In the genomic region with DNA sequence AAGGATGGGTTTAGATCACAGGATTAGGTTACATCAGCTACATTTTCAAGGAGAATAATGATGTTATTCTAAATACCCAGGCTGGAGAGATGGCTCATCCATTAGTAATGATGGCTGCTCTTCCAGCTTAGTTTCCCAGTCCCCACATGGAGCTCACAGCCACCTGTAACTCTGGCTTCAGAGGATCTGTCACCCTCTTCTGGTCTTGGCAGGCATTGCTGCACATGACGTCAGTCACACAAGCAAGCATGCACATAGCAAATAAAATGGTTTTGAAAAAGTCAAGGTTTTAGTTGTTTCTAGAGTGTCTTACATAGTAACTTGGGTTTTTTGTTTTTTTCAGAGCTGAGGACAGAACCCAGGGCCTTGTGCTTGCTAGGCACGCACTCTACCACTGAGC, we compare ENCODE assay signal across 13 mouse cellular contexts. TPM values are rescaled to one million over a fixed set of nuclear protein-coding genes. Genes with fewer than 3 reads are reported as not detected.
DNase-seq lines count a peak whose midpoint lies in the region; ATAC-seq and TF ChIP-seq lines count a peak whose summit lies in the region.
"Had no signal": no experiment of that assay in that cellular context is flagged by ENCODE, and none has a peak within 500 bp of the region (broad histone marks: within the 10 kb centered on the region; RNA-seq: fewer than 3 reads in every experiment).

No protein-coding gene starts in this region.

- no peaks in the 10 kb centered on the region for H3K9me3 ChIP-seq in lung, postnatal 0 days (ENCODE audit: low read length)
- no peaks in the 10 kb centered on the region for H3K9me3 ChIP-seq in limb, embryonic 10.5 days (replicated peaks)
- H3K9me3 ChIP-seq: midbrain, embryonic 12.5 days had no signal

- no peak overlapping the region for H3K4me2 ChIP-seq in lung, postnatal 0 days (replicated peaks; ENCODE audit: low read depth, low read length)
- H3K4me2 ChIP-seq: midbrain, embryonic 12.5 days had no signal

- WGBS in heart, adult 2 months = 79% methylated on average over 2 of the region's 2 CpGs
- 82% methylated on average over 2 of the region's 2 CpGs for WGBS in lung, postnatal 0 days
- WGBS in limb, embryonic 10.5 days = 86% methylated on average over 2 of the region's 2 CpGs

- TF ChIP-seq POLR2A in heart, adult 2 months (IDR thresholded peaks at IDR 0.05; ENCODE audit: insufficient read depth, low read depth, low read length) = no peak
- no peak for TF ChIP-seq POLR2A in cortical plate, adult 2 months (IDR thresholded peaks at IDR 0.05; ENCODE audit: extremely low read depth, insufficient read depth, low read length)

- H3K79me2 ChIP-seq in heart, adult 2 months (replicated peaks; ENCODE audit: control insufficient read depth, insufficient read depth, low read length) = no peaks in the 10 kb centered on the region; the same call in 1 of the 2 replicates

- H3K4me1 ChIP-seq in heart, adult 2 months (ENCODE audit: control insufficient read depth, insufficient read depth, low read length) = peaks cover 3% of the 10 kb centered on the region; the same call in 1 of the 2 replicates
- no peaks in the 10 kb centered on the region for H3K4me1 ChIP-seq in lung, postnatal 0 days (ENCODE audit: insufficient read depth, low read depth, low read length)
- H3K4me1 ChIP-seq in cortical plate, adult 2 months (ENCODE audit: control insufficient read depth, insufficient read depth, low read length) = no peaks in the 10 kb centered on the region
- H3K4me1 ChIP-seq in limb, embryonic 10.5 days = no peaks in the 10 kb centered on the region; the same call in 1 of the 2 replicates
- H3K4me1 ChIP-seq: midbrain, embryonic 12.5 days had no signal

- no peak for ATAC-seq in lung, postnatal 0 days
- ATAC-seq: activated CD4-positive, CD25-positive, alpha-beta regulatory T cell, adult 4 months; forebrain, embryonic 16.5 days; hindbrain, embryonic 16.5 days had no signal

- H3K36me3 ChIP-seq in heart, adult 2 months (ENCODE audit: control insufficient read depth, insufficient read depth, low read length) = no peaks in the 10 kb centered on the region
- peaks cover 9% of the 10 kb centered on the region for H3K36me3 ChIP-seq in lung, postnatal 0 days (ENCODE audit: insufficient read depth, low read length)
- peaks cover 48% of the 10 kb centered on the region for H3K36me3 ChIP-seq in limb, embryonic 10.5 days

- no peaks in the 10 kb centered on the region for H3K27me3 ChIP-seq in heart, adult 2 months (ENCODE audit: control insufficient read depth, insufficient read depth, low read length)
- H3K27me3 ChIP-seq in lung, postnatal 0 days (replicated peaks; ENCODE audit: insufficient read depth, low read length) = no peaks in the 10 kb centered on the region
- no peaks in the 10 kb centered on the region for H3K27me3 ChIP-seq in limb, embryonic 10.5 days (ENCODE audit: low read depth, poor library complexity, severe bottlenecking)
- H3K27me3 ChIP-seq: midbrain, embryonic 12.5 days had no signal

- TF ChIP-seq EP300 in heart, adult 2 months (IDR thresholded peaks at IDR 0.05; ENCODE audit: insufficient read depth, low read depth, low read length) = no peak
- TF ChIP-seq EP300 in lung, postnatal 0 days (IDR thresholded peaks at IDR 0.05) = no peak

- DNase-seq in heart, adult 2 months = no peak
- no peak for DNase-seq in heart, postnatal 4 days
- peak; percentile 38 for DNase-seq in lung, postnatal 0 days (ENCODE audit: low spot score)
- no peak for DNase-seq in lung, postnatal 36 days
- DNase-seq in ES-CJ7 (ENCODE audit: low read depth, low spot score) = peak; percentile 88
- DNase-seq in limb, embryonic 10.5 days (ENCODE audit: low spot score) = no peak
- DNase-seq in kidney, postnatal 14 days = no peak
- DNase-seq: cerebellum, postnatal 25 days had no signal

- H3K4me3 ChIP-seq in heart, adult 2 months = no peak overlapping the region
- H3K4me3 ChIP-seq in lung, postnatal 0 days (ENCODE audit: low read depth, low read length) = no peak overlapping the region
- no peak overlapping the region for H3K4me3 ChIP-seq in cortical plate, adult 2 months (ENCODE audit: insufficient read depth, low read length)
- no peak overlapping the region for H3K4me3 ChIP-seq in limb, embryonic 10.5 days
- H3K4me3 ChIP-seq: midbrain, embryonic 12.5 days had no signal

- H3K9ac ChIP-seq in heart, adult 2 months (ENCODE audit: low read depth, low read length) = no peak overlapping the region
- H3K9ac ChIP-seq in lung, postnatal 0 days (replicated peaks; ENCODE audit: low read depth) = no peak overlapping the region
- H3K9ac ChIP-seq: midbrain, embryonic 12.5 days had no signal

- intact Hi-C loops in heart, adult 2 months (cut with DNase I) = no loop called here

- H3K27ac ChIP-seq in heart, adult 2 months = no peak overlapping the region
- no peak overlapping the region for H3K27ac ChIP-seq in lung, postnatal 0 days (ENCODE audit: low read length)
- no peak overlapping the region for H3K27ac ChIP-seq in cortical plate, adult 2 months (ENCODE audit: insufficient read depth, low read length)
- no peak overlapping the region for H3K27ac ChIP-seq in limb, embryonic 10.5 days
- H3K27ac ChIP-seq: midbrain, embryonic 12.5 days had no signal

- TF ChIP-seq CTCF in heart, adult 2 months (IDR thresholded peaks at IDR 0.05) = peak; percentile 47
- TF ChIP-seq CTCF in lung, postnatal 0 days (IDR thresholded peaks at IDR 0.05) = peak; percentile 67
- 0 out of 2 replicates have a peak, but pooled peaks have one; percentile 23 for TF ChIP-seq CTCF in cortical plate, adult 2 months (IDR thresholded peaks at IDR 0.05; ENCODE audit: extremely low read depth, insufficient read depth, low read length)

RNA-seq across cellular contexts. Expression of a gene that starts 9.8 kb away (rescaled TPM):
- 1 to 10 TPM; 5.5 to 6.2 TPM for total RNA-seq in heart, adult 2 months (2021)
- polyA plus RNA-seq in heart, adult 2 months (2012; rRNA removed) = 19.8 and 23.6 TPM in 2 replicates
- total RNA-seq in heart, postnatal 4 days (2021) = 10 to 100 TPM in 1 of 2 experiments, 1 to 10 TPM in 1; 9.5 to 10.2 TPM
- 36.8 and 40.8 TPM in 2 replicates for polyA plus RNA-seq in lung, postnatal 0 days (2015; fragmentation: Nextera tagmentation; extraction: Ambion mirVana)
- polyA plus RNA-seq in cortical plate, adult 2 months (2012; rRNA removed) = 21.4 and 23.2 TPM in 2 replicates
- polyA plus RNA-seq in limb, embryonic 10.5 days (2016; fragmentation: Nextera tagmentation; extraction: Ambion mirVana) = 16.8 and 24.8 TPM in 2 replicates

RNA-seq across cellular contexts. Expression of a gene that starts 10.0 kb away (rescaled TPM):
- total RNA-seq in heart, adult 2 months (2021) = 10 to 100 TPM; 27.0 to 29.3 TPM
- 41.7 and 43.6 TPM in 2 replicates for polyA plus RNA-seq in heart, adult 2 months (2012; rRNA removed)
- total RNA-seq in heart, postnatal 4 days (2021) = 10 to 100 TPM; 31.7 to 34.6 TPM
- 54.6 and 62.8 TPM in 2 replicates for polyA plus RNA-seq in lung, postnatal 0 days (2015; fragmentation: Nextera tagmentation; extraction: Ambion mirVana)
- polyA plus RNA-seq in cortical plate, adult 2 months (2012; rRNA removed) = 89.5 and 92.3 TPM in 2 replicates
- polyA plus RNA-seq in limb, embryonic 10.5 days (2016; fragmentation: Nextera tagmentation; extraction: Ambion mirVana) = 80.4 and 81.2 TPM in 2 replicates

RNA-seq across cellular contexts. Expression of a gene that starts 19.5 kb away (rescaled TPM):
- 10 to 100 TPM; 22.4 to 23.0 TPM for total RNA-seq in heart, adult 2 months (2021)
- 4.9 and 7.1 TPM in 2 replicates for polyA plus RNA-seq in heart, adult 2 months (2012; rRNA removed)
- 10 to 100 TPM; 35.4 to 36.7 TPM for total RNA-seq in heart, postnatal 4 days (2021)
- polyA plus RNA-seq in lung, postnatal 0 days (2015; fragmentation: Nextera tagmentation; extraction: Ambion mirVana) = 6.4 and 6.7 TPM in 2 replicates
- 14.6 and 15.5 TPM in 2 replicates for polyA plus RNA-seq in cortical plate, adult 2 months (2012; rRNA removed)
- polyA plus RNA-seq in limb, embryonic 10.5 days (2016; fragmentation: Nextera tagmentation; extraction: Ambion mirVana) = 16.3 and 18.1 TPM in 2 replicates

RNA-seq across cellular contexts. Expression of a gene that starts 19.8 kb away (rescaled TPM):
- 10 to 100 TPM; 24.6 to 27.9 TPM for total RNA-seq in heart, adult 2 months (2021)
- polyA plus RNA-seq in heart, adult 2 months (2012; rRNA removed) = 52.2 and 64.5 TPM in 2 replicates
- 10 to 100 TPM; 88.0 to 90.9 TPM for total RNA-seq in heart, postnatal 4 days (2021)
- polyA plus RNA-seq in lung, postnatal 0 days (2015; fragmentation: Nextera tagmentation; extraction: Ambion mirVana) = 158 and 162 TPM in 2 replicates
- 12.8 and 13.1 TPM in 2 replicates for polyA plus RNA-seq in cortical plate, adult 2 months (2012; rRNA removed)
- 175 and 210 TPM in 2 replicates for polyA plus RNA-seq in limb, embryonic 10.5 days (2016; fragmentation: Nextera tagmentation; extraction: Ambion mirVana)

RNA-seq across cellular contexts. Expression of a gene that starts 31.4 kb away (rescaled TPM):
- 10 to 100 TPM; 60.3 to 67.5 TPM for total RNA-seq in heart, adult 2 months (2021)
- 82.8 and 100 TPM in 2 replicates for polyA plus RNA-seq in heart, adult 2 months (2012; rRNA removed)
- total RNA-seq in heart, postnatal 4 days (2021) = 10 to 100 TPM; 35.3 to 41.1 TPM
- polyA plus RNA-seq in lung, postnatal 0 days (2015; fragmentation: Nextera tagmentation; extraction: Ambion mirVana) = 138 and 143 TPM in 2 replicates
- 30.7 and 37.0 TPM in 2 replicates for polyA plus RNA-seq in cortical plate, adult 2 months (2012; rRNA removed)
- 5.2 and 7.8 TPM in 2 replicates for polyA plus RNA-seq in limb, embryonic 10.5 days (2016; fragmentation: Nextera tagmentation; extraction: Ambion mirVana)

Comparison
In these comparisons a context has a peak if more than half of its experiments do, and no peak if none do; other contexts are left out.
1. DNase-seq: peak in lung, postnatal 0 days (single experiment) and ES-CJ7 (single experiment); none in heart, adult 2 months (0 of 2), heart, postnatal 4 days (single experiment), lung, postnatal 36 days (single experiment), limb, embryonic 10.5 days (single experiment) and kidney, postnatal 14 days (single experiment).
2. Peak in every context shown above with its lines, with median percentiles within 50 percentile points of each other: CTCF ChIP-seq.